Mouse (Mus musculus) MEL (cell line): ENCODE data around the gene Aldh1l2.

Experiments
- CHD2 ChIP-seq: IDR thresholded peaks from 2 replicates; pipeline ENCODE4 v1.6.1; 2011; ENCODE audit warnings: low read length, improper control_type of control experiment
- CTCF ChIP-seq, 3 experiments: IDR thresholded peaks in 2 of 3; conservative IDR thresholded peaks in 1 of 3; 2 replicates each; pipeline ENCODE4 v1.5.1; 2011 to 2012; ENCODE audit warnings: low read length in 3 of 3, low read depth in 2 of 3, mild to moderate bottlenecking in 2 of 3, improper control_type of control experiment in 1 of 3, inconsistent platforms in 1 of 3, mixed read lengths in 1 of 3, moderate library complexity in 1 of 3; ENCODE audit not compliant: control insufficient read depth in 1 of 3, insufficient read depth in 1 of 3, poor library complexity in 1 of 3, severe bottlenecking in 1 of 3
- EP300 ChIP-seq, 2 experiments: IDR thresholded peaks; 2 replicates each; pipeline ENCODE4 v1.6.1; 2011; ENCODE audit warnings: improper control_type of control experiment in 2 of 2, low read length in 2 of 2, low read depth in 1 of 2, mild to moderate bottlenecking in 1 of 2
- ETS1 ChIP-seq: IDR thresholded peaks from 2 replicates; pipeline ENCODE4 v1.6.1; 2012; ENCODE audit warnings: low read depth, mild to moderate bottlenecking, inconsistent platforms, low read length, improper control_type of control experiment, moderate library complexity
- GATA1 ChIP-seq: IDR thresholded peaks from 2 replicates; pipeline ENCODE4 v1.6.1; 2011; ENCODE audit warnings: low read depth, low read length, improper control_type of control experiment
- KAT2A ChIP-seq: conservative IDR thresholded peaks from 2 replicates; pipeline ENCODE4 v1.6.1; 2012; ENCODE audit warnings: low read depth, low read length, improper control_type of control experiment, inconsistent platforms
- POLR2A ChIP-seq, 2 experiments: IDR thresholded peaks; 2 replicates each; pipeline ENCODE4 v1.6.1; 2011 to 2012; ENCODE audit warnings: low read length in 2 of 2, mild to moderate bottlenecking in 2 of 2, control low read depth in 1 of 2, improper control_type of control experiment in 1 of 2, low read depth in 1 of 2, moderate library complexity in 1 of 2; ENCODE audit not compliant: control insufficient read depth in 1 of 2, insufficient read depth in 1 of 2, poor library complexity in 1 of 2

GRCm38 (mm10) chr10:83544103-83544479 is 10.2 kb upstream of the Aldh1l2 start:
- no peak for TF ChIP-seq ETS1
- no peak for TF ChIP-seq CTCF (IDR thresholded peaks at IDR 0.05 in 2 of 3, conservative IDR thresholded peaks at IDR 0.05 in 1 of 3; ENCODE audit: control insufficient read depth in 1 of 3, insufficient read depth in 1 of 3, low read depth in 2 of 3, low read length in 3 of 3, poor library complexity in 1 of 3, severe bottlenecking in 1 of 3)
- TF ChIP-seq POLR2A (IDR thresholded peaks at IDR 0.05; ENCODE audit: control insufficient read depth in 1 of 2, insufficient read depth in 1 of 2, low read depth in 1 of 2, low read length in 2 of 2, poor library complexity in 1 of 2), result no peak
- TF ChIP-seq GATA1, result no peak
- TF ChIP-seq KAT2A, result no peak
- no peak for TF ChIP-seq EP300 (IDR thresholded peaks at IDR 0.05; ENCODE audit: low read depth in 1 of 2, low read length in 2 of 2)
- no peak for TF ChIP-seq CHD2
